Mouse (Mus musculus): ENCODE data around the gene Gtf2h1.

DNA sequence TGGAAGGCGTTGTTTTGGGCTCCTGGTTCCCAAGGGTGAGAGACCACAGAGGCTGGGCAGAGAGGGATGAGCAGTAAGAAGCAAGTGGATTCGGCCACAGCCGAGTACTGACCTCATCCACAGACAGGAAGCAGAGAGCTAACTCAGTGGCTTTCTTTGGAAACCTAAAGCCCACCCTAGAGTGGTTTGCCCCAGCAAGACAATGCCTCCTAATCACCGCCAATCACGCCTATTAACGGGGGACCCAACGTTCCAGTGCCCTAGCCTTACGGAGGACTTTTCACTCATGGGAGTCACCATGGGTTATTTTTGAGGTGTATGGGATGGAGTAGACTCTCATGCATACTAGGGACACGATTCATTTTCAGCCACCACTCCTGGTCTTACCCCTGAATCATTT lies 57.5 kb downstream of the Gtf2h1 start:
- TF ChIP-seq CTCF (IDR thresholded peaks at IDR 0.05; ENCODE audit: low read depth) = no peak
- no peak for TF ChIP-seq EP300 (optimal IDR thresholded peaks at IDR 0.05)
